ENCODE assay signal across 9 mouse cellular contexts in the genomic region with DNA sequence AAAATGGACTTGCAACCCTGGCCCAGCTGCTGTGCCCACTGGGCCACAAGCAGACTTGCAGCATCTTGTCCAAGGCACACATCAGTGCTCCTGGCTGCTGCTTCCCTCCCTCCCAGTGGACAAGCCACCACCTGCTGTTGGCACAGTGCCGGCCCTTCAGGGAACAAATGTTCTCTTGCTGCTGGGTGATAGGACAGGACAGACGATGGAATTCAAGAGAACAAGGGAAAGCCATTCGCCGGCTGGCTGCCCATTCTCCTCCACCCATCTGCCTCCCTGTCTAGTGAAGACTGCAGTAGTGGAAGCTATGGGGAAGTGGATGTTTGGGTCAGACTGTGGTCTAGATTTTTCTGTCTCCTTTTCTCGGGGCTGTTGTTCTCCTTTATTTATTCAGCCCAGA.
A peak's percentile ranks its signal among the peaks of the same experiment; 100 is the strongest.
DNase-seq lines count a peak whose midpoint lies in the region; ATAC-seq lines count a peak whose summit lies in the region.
"Had no signal": no experiment of that assay in that cellular context is flagged by ENCODE, and none has a peak within 500 bp of the region (broad histone marks: within the 10 kb centered on the region; RNA-seq: fewer than 3 reads in every experiment).

No protein-coding gene starts in this region.

- H3K9me3 ChIP-seq in kidney, embryonic 15.5 days (replicated peaks) = no peaks in the 10 kb centered on the region
- H3K9me3 ChIP-seq: limb, embryonic 15.5 days had no signal

- 0 out of 2 replicates have a peak, but pooled peaks have one; percentile 43 for ATAC-seq in kidney, embryonic 15.5 days (replicated peaks; ENCODE audit: low FRiP score)
- no peak for ATAC-seq in megakaryocyte progenitor cell, adult 5-6 weeks (replicated peaks; ENCODE audit: poor library complexity)

- H3K27ac ChIP-seq in kidney, embryonic 15.5 days = no peak overlapping the region
- H3K27ac ChIP-seq: limb, embryonic 15.5 days had no signal

- H3K9ac ChIP-seq in kidney, embryonic 15.5 days = no peak overlapping the region
- H3K9ac ChIP-seq: limb, embryonic 15.5 days had no signal

- H3K4me2 ChIP-seq in kidney, embryonic 15.5 days = no peak overlapping the region
- H3K4me2 ChIP-seq: limb, embryonic 15.5 days had no signal

- no peaks in the 10 kb centered on the region for H3K36me3 ChIP-seq in kidney, embryonic 15.5 days
- H3K36me3 ChIP-seq: limb, embryonic 15.5 days had no signal

- H3K4me3 ChIP-seq in kidney, embryonic 15.5 days (replicated peaks) = no peak overlapping the region
- H3K4me3 ChIP-seq: limb, embryonic 15.5 days had no signal

- H3K4me1 ChIP-seq in kidney, embryonic 15.5 days = no peaks in the 10 kb centered on the region
- H3K4me1 ChIP-seq: limb, embryonic 15.5 days had no signal

- no peaks in the 10 kb centered on the region for H3K27me3 ChIP-seq in kidney, embryonic 15.5 days
- H3K27me3 ChIP-seq: limb, embryonic 15.5 days had no signal

- DNase-seq in embryo, embryonic 10.5 days (ENCODE audit: low spot score) = peak; percentile 23
- no peak for DNase-seq in embryo, embryonic 10 days (ENCODE audit: low spot score)
- peak; percentile 76 to 83 for DNase-seq in cerebellum, postnatal 36 days
- peak; percentile 77 for DNase-seq in gastrocnemius, postnatal 25 days
- DNase-seq in lung, postnatal 10 days = peak; percentile 6
- peak; percentile 94 for DNase-seq in retina, postnatal 1 day

- 39% methylated on average over 5 of the region's 5 CpGs for WGBS in kidney, embryonic 15.5 days
